Mouse (Mus musculus) cerebellum, adult 8-10 months (tissue): ENCODE results near the gene Ifng.
"Not testable (repeated sequence)": the region's sequence is repeated elsewhere in the genome, so short reads cannot be mapped to it uniquely, and the experiment has no call there.

Experiments
- DNase-seq: peaks from one replicate; pipeline ENCODE4 v3.0.0; 2022

Gene Ifng

DNA sequence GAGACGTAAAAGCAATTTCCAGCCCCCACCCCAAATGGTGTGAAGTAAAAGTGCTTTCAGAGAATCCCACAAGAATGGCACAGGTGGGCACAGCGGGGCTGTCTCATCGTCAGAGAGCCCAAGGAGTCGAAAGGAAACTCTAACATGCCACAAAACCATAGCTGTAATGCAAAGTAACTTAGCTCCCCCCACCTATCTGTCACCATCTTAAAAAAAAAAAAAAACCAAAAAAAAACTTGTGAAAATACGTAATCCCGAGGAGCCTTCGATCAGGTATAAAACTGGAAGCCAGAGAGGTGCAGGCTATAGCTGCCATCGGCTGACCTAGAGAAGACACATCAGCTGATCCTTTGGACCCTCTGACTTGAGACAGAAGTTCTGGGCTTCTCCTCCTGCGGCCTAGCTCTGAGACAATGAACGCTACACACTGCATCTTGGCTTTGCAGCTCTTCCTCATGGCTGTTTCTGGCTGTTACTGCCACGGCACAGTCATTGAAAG, at the start of gene Ifng:
Gene Ifng, plus strand, starts transcription at position 305 of the 499 bp plus-strand sequence.
- no peak for DNase-seq

GRCm38 (mm10) chr10:118399917-118400316, 40.9 kb upstream of the Ifng start:
- no peak for DNase-seq

DNA sequence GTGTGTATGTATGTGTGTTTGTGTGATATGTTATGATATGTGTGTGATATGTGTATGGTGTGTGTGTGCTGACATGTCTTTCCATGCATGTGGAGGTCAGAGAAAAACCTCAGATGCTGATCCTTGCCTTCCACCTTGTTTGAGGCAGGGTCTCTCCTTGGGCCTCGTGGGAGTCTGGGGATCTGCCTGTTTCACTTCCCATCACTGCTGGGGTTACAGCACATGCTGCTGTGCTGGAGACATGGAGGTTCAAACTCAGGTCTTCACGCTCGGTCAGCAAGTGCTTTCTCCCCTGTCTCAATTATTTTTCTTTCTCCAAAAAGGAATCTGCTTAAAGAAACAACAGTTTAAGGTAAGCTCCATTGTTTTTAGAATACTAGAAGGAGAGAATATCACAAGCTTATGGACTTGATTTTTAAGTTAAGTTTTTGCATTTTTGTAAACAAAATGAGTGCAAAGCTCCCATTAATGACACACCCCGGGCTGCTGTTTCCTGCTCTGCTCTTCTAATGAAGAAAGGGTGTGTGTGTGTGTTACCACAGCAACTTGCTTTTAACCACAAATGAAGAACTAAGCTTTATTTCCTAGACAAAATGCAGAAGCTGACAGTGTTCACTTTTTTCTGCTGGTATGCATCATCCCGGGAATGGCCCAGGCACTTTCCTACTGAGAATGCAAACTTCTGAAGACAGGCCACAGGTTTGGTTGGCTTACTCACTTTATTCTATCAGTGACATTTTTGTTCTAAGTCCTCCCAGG, 34.2 kb upstream of the Ifng start:
- no peak for DNase-seq

- DNase-seq = no peak
Observed at GRCm38 (mm10) chr10:118411377-118411776, 29.5 kb upstream of the Ifng start.

DNA sequence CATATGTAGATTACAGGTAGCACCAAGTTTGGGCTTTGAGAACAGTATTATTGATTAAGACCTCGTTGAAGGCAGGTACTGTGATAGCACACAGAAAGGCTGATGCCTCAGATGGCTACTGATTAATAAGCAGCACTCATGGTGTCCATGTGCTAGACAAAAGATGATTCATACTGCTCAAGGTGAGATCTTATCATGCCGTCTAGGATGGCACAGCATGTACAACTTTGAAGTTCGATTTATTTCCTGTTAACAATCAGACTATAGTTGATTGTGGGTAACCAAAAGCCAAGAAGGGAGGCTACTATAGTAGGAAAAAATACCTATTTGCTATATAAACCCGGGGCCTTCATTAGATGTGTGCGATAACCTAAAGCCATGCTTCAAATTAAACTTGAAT, 28.1 kb upstream of the Ifng start:
- no peak for DNase-seq

GRCm38 (mm10) chr10:118419000-118419425, 21.8 kb upstream of the Ifng start:
- DNase-seq = no peak

- DNase-seq = no peak
Observed at GRCm38 (mm10) chr10:118420896-118421295, 19.9 kb upstream of the Ifng start.

DNA sequence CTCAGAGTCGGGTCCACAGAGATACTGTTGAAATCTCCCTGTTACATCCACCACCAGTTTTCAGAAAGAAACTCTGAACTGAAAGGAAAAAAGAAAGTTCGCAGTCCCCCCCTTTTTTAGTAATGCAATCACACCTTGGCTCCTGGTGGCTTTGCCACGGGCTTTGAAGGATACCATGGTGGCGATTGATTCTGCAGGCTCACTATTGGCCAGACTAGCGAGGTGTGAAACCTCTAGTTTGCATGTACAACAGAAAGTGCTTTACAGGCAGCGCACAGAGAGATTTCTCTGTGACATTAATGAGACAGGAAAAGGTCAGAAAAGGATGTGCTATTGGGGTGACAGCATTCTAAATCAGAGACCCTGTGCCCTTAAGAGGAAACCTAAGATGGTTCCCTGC, 5.3 kb upstream of the Ifng start:
- DNase-seq = no peak

GRCm38 (mm10) chr10:118441898-118442297, 1.1 kb downstream of the Ifng start:
- no peak for DNase-seq

GRCm38 (mm10) chr10:118442999-118443398, 2.2 kb downstream of the Ifng start:
- no peak for DNase-seq

- no peak for DNase-seq
Observed at GRCm38 (mm10) chr10:118445021-118445420, 4.2 kb downstream of the Ifng start.

DNA sequence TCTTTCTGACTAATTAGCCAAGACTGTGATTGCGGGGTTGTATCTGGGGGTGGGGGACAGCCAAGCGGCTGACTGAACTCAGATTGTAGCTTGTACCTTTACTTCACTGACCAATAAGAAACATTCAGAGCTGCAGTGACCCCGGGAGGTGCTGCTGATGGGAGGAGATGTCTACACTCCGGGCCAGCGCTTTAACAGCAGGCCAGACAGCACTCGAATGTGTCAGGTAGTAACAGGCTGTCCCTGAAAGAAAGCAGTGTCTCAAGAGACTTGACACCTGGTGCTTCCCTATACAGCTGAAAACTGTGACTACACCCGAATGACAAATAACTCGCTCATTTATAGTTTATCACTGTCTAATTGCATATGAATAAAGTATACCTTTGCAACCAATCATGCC, 4.7 kb downstream of the Ifng start:
- no peak for DNase-seq

GRCm38 (mm10) chr10:118445978-118446377, 5.1 kb downstream of the Ifng start:
- DNase-seq = no peak

- no peak for DNase-seq
Observed at GRCm38 (mm10) chr10:118451747-118452146, 10.9 kb downstream of the Ifng start.

DNA sequence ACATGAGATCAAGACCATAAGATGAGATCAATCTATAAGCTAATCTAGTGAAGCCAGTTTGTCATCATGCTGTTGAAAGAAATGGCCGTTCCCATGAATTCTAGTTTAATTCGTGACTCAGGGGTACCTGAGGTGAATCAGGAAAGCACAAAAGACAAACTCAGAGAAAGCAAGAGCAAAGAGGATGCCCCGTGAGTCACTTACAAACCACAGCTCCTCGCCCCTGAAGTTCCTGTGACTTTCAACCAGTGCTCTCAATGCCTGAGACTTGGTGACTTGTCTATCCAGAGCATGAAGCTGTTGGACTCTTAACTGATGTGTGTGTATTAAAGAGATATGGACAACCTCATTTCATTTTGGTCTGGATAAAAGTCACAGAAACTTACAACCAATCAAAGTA, 17.9 kb downstream of the Ifng start:
- no peak for DNase-seq

- DNase-seq = no peak
Observed at GRCm38 (mm10) chr10:118461126-118461767, 20.4 kb downstream of the Ifng start.

- DNase-seq = no peak
Observed at GRCm38 (mm10) chr10:118466481-118466880, 25.6 kb downstream of the Ifng start.

DNA sequence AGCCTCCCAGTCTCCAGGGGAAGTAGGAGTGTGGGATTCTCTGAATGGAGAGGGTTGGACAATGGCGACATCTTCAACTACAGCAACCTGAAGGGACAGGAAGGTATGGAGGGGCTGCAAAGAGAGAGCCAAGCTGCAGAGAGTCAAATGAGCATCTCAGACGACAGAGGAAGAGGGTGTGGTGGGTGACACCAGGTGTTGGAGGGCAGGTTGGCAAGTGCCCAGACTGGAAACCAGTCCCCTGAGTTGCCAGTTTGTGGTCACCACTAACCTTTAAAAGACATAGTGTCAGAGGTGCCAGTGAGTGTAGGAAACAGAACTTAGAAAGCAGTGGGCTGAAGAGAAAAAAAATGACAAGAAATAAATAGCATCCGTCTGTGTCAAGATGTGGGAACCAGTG, 28.2 kb downstream of the Ifng start:
- DNase-seq = no peak

- no peak for DNase-seq
Observed at GRCm38 (mm10) chr10:118470296-118470957, 29.6 kb downstream of the Ifng start.

- DNase-seq = not testable (repeated sequence)
Observed at GRCm38 (mm10) chr10:118472846-118473245, 32.0 kb downstream of the Ifng start.

- DNase-seq = no peak
Observed at GRCm38 (mm10) chr10:118476696-118477095, 35.9 kb downstream of the Ifng start.

DNA sequence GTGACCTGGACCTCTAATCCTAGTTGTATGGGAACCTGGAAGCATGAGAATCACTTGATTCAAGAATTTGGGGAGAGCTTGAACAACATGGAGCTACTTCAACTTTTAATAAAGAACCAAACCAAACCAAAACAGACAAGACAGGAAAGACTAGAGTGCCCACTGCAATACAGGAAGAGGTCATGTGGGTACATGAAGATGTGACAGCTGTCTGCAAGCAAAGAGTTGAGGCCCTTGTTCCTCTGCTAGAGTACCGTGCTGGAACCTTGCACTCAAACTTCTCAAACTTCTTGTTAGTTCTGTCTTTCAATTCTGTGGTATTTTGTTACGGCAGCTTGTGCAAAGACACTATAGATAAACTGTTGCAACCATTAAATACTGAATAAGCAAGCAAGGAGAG, 36.5 kb downstream of the Ifng start:
- no peak for DNase-seq

DNA sequence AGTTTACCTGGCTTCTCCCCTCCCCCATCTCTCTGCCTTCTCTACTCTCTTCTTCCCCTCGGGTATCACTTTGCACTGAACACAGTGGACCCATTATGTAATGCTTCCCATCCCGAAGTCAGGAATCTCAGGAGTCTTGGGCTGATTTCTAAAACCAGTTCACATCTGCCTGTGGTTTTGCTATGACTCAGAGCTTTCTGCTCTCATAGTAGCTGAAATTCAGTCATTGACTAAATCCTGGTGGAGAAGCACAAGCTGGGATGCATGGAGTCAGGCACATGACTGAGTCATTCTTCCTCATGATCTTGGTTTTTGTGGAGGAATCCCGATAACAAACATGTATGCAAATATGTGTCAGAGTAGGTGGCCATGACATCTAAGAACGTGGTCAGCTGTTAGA, 38.4 kb downstream of the Ifng start:
- no peak for DNase-seq

GRCm38 (mm10) chr10:118480118-118480517, 39.3 kb downstream of the Ifng start:
- DNase-seq = no peak
